Mouse (Mus musculus) cerebellum, adult 9-11 months (tissue): Measurements from ENCODE around the gene Castor2.

Experiments used
- DNase-seq: peaks from one replicate; pipeline ENCODE4 v3.0.0; 2022

Gene Castor2

DNA sequence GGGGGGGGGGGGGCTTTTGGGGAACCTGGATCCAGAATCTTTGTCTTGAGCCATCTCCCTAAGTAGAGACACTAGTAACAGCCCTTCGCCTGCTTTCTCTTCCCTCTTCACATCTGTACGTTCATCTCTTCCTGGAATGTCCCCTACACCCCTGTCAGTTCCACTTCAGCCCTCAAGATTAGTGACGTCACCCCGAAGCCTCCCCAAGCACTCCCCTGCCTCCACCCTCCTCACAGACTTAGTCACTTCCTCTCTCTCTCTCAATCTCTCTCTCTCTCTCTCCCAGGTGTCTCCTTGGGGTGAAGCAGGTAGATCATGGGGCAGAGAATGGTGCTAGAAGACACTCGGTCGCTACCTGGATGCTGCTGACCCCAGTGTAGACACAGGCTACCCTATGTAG is 3.2 kb downstream of the Castor2 start:
- DNase-seq = no peak

DNA sequence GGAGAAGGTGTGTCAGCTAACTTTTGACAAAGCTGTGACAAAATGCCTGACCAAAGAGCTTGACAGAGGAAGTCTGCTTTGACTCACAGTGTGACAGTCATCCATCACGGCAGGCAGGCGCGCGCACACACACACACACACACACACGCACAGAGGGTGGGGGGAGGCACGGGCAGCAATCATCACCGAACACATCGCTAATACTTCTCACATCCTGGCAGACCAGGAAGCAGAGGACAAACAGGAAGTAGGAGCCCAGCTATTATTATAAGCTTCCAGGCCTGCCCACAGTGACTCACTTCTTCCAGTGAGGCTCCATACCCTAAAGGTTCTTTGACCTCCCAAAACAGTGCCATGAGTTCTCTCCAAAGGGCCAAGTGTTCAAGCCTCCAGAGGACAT is 6.3 kb downstream of the Castor2 start:
- no peak for DNase-seq

DNA sequence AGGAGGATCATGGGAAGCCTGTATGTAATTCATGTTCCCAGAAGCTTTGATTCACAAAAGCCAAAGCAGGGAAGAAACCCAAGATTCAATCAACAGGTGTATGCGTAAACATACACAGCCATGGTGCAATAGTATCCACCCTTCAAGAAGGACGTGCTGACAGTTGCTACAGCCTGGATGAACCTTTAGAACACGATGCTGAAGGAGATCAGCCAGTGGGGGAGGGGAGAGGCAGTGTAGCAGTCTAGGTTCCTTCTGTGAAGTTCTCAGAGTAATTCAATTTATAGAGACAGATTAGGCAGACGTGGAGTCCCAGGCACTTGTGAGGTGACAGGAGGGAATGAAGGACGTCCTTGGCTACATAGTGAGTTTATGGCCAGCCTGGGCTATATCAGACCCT is 15.5 kb downstream of the Castor2 start:
- DNase-seq = no peak

DNA sequence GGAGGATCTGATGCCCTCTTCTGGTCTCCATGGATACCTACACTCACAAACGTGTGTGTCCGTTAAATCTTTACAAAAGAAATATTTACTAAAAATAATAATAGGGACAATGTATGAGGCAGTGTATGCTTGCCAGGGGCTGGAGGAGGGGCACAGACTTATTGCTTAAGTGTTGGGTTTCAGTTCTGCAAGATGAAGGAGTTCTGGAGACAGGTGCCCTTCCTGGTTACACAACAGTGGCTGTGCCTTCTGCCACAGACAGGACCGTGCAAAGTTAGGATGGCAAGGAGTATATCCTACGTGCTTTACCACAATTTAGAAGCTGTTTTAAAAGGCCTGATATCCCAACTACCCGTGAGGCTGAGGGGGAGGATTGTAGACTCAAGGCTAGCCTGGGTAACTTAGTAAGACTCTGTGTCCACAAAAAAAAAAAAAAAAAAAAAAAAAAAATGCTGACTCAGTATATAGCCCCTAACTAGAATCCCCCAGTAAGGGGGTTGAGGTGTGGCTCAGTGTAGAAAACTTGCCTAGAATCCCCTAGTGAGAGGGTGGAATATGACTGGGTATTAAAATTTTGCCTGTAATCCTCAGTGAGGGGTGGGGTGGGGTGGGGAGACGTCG is 16.2 kb downstream of the Castor2 start:
- DNase-seq = no peak

DNA sequence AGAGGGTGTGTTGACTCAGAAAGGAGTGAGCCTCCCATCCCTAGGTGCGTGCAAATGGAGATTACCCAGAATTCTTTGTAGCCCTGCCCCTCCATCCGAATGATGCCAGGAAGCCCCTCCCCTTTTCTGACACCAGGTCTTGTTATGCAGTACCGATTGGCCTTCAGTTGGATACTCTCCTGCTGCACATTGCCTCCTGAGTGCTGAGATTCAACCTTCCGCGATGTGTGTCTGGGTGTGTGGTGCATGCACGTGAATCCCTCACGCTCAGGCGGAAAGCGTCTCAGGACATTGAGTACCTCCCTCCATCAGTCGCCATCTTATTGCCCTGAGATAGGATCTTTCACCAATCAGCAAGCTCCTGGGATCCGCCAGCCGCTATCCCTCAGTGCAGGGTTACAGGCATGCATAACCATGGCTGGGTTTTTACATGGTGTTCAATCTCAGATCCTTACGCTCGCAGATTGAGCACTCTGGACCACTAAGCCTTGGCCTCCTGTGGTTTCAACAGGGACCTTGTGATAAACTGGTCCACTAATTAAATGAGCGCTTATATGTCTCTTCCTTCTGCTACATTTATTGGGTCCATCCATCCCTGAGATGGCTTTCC is 19.4 kb downstream of the Castor2 start:
- DNase-seq = no peak

DNA sequence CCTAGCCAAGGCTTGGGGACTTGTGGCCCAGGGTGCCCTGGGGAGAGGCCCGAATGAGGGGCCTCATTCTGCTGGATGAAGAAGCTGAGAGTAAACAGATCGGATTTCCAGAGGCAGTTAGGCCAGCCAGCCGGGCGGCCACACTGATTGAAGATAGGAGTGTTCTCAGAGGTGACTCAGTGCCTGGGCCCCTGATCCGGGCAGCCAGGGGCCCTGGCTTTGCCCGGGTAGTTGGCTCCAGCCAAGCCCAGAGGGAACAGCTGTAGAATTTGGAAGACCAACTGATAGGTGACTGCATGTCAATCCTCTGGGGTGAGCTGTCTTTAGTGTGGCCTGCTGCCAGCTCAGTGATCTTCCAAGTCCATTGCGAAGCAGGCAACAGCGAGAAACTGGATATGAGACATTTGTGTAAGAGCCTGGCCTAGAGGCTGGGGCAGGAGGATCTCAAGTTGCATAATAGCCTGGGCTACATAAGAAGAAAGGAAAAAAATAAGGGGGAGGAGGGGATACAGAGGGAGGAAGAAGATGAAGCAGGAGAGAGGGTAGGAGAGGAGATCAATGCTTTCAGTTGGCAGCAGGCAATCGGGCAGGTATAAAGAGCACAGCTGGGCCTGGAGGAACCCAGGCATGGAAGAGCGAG is 20.1 kb downstream of the Castor2 start:
- no peak for DNase-seq

DNA sequence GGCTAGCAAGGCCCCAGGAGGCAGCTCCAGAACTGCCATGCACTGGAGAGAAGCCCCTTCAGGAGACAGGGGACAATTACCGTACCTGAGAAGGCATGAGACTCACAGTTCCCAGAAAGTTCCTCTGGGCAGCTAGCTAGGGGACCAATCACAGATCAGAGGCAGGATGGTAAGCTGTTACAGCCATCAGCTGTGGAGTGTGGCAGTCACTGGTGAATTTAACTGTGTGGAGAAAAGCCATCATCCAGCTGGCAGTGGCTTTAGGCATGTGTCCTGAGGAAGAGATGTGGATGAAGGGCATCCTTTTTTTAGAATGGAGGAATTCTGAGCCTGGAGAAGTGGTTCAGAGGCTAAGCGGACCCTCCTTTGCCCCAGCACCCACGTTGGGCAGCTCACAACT is 20.6 kb downstream of the Castor2 start:
- no peak for DNase-seq

DNA sequence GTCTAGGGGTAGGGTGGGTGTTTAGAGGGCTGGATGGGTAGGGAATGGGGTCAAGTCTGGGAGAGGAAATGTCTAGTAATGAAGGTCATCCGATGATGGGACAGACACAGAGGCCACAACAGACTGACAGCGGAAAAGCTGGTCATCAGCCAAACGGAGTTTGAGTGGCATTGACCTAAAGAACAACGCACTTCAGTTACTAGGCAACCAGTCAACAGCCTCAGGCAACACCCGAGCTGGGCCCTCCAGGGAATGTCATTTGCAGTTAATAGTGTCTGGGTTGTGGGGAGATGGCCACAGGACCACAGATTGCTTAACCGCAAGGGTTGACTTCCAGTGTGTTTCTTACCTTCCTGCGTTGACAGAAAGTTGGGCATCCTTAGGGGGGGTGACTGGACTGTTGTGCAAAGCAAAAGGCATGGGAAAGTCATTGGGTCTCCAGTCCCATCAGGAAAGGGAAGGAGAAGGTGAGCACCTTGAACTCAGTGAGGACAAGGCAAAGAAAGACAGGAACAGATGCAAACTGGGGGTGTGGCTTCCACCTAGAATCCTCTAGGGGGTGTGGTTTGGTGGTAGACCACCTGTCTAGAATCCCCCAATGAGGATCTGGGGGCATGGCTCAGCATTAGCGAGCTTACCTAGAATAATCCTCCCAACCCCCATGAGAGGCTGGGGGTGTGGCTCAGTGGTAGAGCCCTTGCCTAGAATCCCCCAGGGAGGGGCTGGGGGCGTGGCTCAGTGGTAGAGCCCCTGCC is 21.8 kb downstream of the Castor2 start:
- DNase-seq = no peak

DNA sequence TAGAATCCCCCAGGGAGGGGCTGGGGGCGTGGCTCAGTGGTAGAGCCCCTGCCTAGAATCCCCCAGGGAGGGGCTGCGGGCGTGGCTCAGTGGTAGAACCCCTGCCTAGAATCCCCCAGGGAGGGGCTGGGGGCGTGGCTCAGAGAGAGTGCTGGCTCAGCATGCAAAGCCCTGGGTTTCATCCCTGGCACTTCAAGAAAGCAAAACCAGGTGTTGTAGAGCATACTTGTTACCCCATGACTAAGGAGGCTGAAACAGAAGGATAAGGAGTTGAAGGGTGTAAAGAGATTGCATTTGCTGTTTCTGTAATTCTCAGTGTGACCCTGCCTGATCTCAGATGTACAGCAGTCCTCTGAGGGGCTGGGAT is 22.4 kb downstream of the Castor2 start:
- DNase-seq = no peak

DNA sequence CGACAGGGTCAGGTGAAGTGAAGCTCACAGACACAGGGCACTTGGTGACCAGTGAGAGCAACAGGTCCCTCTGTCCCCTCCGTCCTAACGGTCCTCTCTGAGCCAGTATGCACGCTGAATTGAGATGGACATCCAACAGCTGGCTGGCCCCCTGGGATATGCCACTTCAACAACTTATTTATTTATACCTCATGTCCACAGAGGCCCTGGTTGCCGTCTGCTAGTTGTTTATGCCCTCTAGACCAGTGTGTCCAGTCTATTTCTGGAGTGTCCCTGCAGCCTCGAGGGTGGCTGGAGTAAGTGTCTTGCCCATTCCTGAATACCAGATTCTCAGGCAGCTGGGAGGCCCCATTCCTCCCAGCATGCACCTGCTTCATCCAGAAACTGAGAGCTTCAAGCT is 24.3 kb downstream of the Castor2 start:
- DNase-seq = no peak

DNA sequence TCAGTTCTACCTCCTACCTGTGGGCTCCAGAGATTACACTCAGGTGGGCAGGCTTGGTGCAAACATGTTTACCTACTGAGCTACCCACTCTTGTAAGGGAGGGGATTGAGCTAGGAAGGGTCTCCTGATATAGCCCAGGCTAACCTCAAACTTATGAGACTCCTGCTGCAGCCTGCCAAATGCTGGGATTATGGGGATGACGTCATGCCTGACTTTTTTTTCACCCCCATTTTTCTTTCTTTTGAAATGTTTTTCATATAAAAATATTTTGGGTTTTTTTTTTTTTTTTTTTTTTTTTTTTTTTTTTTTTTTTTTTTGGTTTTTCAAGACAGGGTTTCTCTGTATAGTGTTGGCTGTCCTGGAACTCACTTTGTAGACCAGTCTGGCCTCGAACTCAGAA is 26.7 kb downstream of the Castor2 start:
- no peak for DNase-seq

DNA sequence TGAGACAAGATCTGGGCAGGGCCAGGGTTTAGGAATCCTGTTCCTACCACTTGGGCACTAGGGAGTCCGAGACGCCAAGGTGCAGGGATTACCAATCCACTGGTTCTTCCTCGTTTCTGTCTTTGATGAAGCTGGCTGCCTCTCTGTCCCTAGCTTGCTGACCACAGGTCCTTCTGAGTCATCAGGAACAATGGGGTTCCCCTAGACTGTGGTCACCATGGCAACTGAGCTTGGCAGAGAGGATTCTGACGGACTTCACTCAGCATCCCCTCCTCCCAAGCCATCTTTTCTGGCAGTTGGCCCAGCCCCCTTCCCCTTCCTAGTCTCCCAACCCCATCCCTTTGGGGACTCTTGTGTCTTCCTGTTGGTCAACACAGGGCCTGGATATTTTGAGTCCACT is 32.1 kb downstream of the Castor2 start:
- DNase-seq = no peak

DNA sequence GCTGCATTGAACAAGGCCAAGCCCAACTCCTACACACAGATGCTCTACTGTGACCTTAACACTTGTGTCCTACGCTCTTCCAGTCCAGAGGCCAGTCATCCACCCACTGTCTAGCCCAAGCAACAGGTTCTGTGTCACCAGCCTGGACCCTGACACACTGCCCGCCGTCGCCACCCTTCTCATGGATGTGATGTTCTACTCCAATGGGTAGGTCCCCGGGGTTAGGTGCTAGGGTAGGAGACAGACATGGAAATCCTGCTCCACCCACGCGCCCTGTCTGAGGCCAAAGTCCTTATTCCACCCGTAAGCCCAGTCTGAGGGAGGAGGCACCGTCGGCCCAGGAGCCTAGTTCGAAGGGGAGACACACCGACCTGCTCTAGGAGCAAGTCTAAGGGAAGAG is 36.5 kb downstream of the Castor2 start:
- no peak for DNase-seq

DNA sequence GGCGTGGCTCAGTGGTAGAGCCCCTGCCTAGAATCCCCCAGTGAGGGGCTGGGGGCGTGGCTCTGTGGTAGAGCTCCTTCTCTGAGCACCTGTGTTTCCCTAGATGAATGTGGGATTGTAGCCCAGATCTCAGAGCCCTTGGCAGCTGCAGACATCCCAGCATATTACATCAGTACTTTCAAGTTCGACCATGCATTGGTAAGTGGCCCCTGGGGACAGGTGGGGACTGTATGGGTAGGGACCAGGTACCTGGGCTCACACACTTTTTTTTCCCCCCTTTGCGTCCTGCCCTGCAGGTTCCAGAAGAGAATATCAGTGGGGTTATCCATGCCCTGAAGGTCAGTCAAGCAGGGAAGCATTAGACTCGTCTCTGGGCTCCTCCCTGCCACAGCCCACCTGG is 38.4 kb downstream of the Castor2 start:
- DNase-seq = no peak

DNA sequence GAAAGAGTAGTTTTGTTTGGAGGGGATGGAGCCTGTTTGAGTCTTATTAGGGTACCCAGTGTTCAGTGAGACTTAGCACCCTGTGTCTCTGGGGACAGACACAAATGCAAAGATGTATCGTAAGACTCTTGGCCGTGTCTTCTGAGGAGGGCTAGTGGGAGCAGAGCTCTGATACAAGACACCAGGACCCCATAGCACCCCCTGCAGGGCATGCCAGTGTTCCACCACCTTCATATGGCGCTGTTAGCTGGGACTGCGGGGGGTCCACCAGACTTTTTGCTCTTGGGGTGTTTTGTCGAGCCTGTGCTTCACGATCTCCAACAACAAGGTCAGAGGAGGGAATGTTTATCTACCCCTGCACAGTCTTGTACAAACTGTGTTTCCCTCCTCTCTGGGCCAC is 39.9 kb downstream of the Castor2 start:
- DNase-seq = no peak

DNA sequence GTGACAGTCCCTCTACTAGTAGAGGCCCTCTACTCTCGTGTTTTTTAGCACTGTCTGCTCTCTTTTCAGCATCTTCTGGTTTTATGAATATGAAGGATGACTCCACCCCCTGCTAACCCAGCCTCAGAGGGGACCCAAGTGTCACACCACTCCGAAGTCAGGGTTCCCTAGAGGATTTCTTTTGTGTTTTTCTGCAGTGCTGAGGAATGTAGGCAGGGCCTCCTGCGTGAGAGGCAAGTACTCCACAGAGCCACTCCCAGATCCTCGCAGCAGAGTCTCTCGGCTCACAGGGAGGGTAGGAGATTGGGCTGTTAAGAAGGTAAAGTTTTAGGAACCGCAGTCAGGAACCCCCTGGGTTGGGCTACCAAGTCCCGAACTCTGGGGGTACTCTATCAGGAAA is 41.7 kb downstream of the Castor2 start:
- no peak for DNase-seq

DNA sequence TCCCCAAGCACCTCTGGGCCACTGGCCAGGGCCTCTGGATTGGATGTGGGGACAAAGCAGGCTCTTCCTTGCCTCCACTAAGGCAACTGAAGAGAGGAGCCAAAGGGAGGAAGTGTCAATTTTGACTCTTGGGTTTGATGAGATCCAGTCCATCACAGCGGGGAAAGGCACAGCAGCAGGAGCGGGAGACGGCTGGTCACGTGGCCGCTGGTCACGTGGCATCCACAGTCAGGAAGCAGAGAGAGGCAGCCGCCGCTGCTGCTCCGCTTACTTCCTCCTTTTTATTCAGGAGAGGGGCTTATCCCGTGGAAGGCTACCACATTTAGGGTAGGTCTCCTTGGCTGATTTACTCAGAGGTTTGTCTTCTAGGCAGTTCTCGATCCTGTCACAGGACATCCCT is 42.9 kb downstream of the Castor2 start:
- no peak for DNase-seq

DNA sequence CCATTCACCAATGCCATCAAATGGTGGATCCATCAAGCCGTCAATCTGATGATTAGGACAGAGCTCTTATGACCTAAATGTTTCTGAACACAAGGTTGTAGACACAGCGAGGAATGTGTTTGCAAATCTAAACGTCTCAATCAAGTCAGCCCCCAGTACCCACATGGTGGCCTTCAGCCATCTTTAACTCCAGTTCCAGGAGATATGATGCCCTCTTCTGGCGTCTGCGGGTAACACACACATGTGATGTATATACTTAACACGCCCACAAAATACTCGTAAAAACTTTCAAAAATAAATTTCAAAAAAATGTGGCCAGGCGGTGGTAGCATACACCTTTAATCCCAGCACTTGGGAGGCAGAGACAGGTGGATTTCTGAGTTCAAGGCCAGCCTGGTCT is 45.5 kb downstream of the Castor2 start:
- no peak for DNase-seq

DNA sequence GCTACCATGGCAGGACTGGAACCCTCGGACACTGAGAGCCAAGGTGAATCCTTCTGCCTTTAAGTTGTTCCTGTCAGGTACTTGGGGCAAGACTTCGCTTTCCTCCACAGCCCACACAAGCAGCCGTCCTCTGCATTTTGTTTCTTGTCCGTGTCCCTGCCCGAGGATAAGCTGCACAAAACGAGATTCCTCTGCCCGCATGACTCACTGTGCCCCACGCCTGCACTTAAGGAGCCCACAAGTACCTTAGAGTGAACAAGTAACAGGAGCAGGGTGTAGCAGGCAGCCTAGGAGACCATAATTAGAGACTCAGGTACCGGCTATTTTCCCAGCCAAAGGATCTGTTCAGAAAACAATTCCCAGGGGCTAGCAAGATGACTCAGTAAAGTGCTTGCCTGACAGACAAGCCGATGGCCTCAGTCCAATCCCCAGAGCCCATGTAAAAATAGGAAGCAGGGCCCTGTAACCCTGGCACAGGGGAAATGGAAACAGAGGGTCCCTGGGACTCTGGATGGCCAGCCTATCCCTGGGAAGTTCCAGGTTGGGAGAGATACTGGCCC is 47.8 kb downstream of the Castor2 start:
- DNase-seq = no peak

DNA sequence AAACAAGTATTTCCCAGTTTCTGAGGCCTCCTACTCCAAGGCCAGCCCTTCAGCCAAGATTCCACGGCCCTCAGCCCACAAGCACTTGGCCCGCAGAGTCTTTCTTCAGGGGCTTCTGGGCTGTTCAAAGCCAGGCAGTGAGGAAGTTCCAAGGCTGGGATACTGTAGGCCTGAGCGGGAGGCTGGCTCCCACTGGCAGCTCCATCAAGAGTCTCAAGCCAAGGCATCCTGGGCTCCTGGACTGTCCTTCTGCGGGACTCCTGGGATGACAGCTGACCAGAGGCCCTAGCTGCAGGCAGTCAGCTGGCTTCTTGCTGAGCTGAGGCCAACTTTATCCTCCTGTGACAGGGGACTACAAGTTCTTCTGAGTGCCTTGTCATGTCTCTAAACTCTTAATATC is 48.6 kb downstream of the Castor2 start:
- DNase-seq = no peak

DNA sequence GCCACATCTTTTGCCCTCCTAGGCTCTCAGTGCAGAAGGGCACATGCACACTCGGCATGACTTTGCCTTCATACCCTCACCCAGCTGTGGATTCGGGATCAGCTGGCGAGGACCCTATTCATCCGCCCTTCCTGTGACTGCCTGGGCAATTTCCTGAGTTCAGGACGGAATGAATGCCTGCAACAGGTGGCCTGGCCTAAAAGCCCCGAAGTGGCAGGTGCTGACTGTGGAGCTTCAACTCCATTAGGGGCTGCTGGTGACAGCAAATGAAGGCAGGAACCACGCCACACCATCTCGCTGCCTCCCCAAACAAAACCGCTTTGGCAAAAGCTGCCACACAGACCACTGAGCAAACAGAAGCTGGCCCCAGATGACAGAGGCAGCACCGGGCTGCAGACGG is 52.4 kb downstream of the Castor2 start:
- DNase-seq = no peak

DNA sequence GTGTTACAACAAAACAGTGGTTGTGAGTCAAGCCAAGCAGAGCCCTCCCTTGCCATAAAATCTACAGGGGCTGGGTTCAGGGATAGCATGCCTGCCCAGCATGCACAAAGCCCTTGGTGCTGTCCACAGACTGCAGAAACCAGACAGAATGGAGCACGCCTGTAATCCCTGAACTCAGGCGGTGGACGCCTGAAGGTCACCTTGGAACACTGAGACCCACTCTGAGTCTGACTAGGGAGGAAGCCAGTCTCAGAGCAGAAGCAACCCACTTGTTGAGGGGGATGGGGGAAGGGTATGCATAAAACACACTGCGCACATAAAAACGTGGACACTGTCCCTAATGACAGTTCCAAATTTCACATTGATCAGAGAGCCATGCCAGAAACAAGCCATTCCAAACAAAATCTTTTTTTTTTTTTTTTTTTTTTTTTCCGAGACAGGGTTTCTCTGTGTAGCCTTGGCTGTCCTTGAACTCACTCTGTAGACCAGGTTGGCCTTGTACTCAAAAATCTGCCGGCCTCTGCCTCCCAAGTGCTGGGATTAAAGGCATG is 56.5 kb downstream of the Castor2 start:
- no peak for DNase-seq

DNA sequence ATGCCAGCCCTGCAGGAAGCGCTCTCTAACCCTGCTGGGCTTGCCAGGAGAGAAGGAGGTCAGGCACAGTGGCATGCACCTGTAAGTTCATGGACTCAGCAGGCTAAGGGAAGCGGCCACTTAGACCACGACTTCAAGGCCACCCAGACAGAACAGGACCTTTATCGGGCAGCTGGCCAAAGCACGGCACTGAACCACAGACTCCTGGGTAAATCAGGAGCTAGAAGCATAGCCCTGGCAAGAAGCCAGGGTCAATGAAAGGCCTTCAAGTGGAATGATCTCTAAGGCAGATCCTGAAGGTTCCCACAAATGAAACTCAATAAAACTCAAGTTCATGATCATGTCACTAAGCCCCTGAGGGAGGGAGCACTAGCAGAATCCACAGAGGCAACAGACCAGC is 65.2 kb downstream of the Castor2 start:
- DNase-seq = no peak

DNA sequence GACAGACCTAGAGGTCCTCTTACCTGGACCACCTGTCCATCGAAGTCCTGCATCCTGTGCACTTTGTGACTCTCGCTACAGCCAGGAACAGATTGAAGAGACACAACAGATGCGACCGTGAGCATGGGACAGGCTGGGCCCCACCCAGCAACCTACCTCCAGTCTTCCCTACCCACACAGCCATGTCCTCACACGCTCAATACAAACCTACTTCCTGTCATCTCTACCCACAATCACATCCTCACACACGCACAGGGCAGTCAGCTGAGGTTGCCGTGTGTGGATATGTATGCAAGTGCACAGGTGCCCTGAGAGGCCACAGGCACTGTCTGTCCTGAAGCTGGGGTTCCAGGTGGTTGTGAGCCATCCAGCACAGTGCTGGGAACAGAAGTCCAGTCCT is 67.1 kb downstream of the Castor2 start:
- no peak for DNase-seq
